In the genomic region with DNA sequence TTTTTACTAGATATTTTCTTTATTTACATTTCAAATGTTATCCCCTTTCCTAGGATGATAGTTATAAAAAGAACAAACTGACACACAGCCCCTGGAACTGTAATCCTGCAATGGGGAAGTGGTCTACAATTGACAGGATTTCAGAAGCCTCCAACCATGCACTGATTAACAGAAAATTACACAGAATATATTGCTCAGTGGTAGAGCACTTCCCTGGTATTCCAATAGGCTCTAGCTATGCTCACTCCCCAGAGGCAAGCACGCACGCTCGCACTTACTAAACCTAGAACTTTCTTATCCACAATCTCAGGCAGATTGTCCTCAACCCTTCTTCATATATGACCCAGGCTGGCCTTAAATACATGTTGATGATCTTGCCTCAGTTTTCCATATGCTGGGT, we compare ENCODE assay signal across 8 mouse cellular contexts. TPM values are rescaled to one million over a fixed set of nuclear protein-coding genes. Genes with fewer than 3 reads are reported as not detected.
DNase-seq lines count a peak whose midpoint lies in the region; ATAC-seq lines count a peak whose summit lies in the region.

No protein-coding gene starts in this region.

- 71% methylated on average over 3 of the region's 3 CpGs for WGBS in neural tube, embryonic 11.5 days
- WGBS in limb, embryonic 13.5 days = 61% methylated on average over 3 of the region's 3 CpGs
- WGBS in stomach, embryonic 15.5 days = 55% methylated on average over 3 of the region's 3 CpGs

- peak; percentile 36; the same call in 1 of the 2 replicates for ATAC-seq in neural tube, embryonic 11.5 days (ENCODE audit: insufficient read depth, low FRiP score, low TSS enrichment)
- ATAC-seq in limb, embryonic 13.5 days (ENCODE audit: low FRiP score, low read depth) = peak; percentile 39; the same call in 1 of the 2 replicates
- ATAC-seq in stomach, embryonic 15.5 days (ENCODE audit: insufficient read depth, low FRiP score, low read depth) = no peak

- H3K9me3 ChIP-seq in neural tube, embryonic 11.5 days (ENCODE audit: control insufficient read depth, low read length) = no peaks in the 10 kb centered on the region
- H3K9me3 ChIP-seq in limb, embryonic 13.5 days = no peaks in the 10 kb centered on the region
- no peaks in the 10 kb centered on the region for H3K9me3 ChIP-seq in stomach, embryonic 15.5 days

- no peaks in the 10 kb centered on the region for H3K4me1 ChIP-seq in neural tube, embryonic 11.5 days (ENCODE audit: control insufficient read depth, insufficient read depth, low read length)
- H3K4me1 ChIP-seq in limb, embryonic 13.5 days = peaks cover 13% of the 10 kb centered on the region; the same call in 1 of the 2 replicates
- H3K4me1 ChIP-seq in stomach, embryonic 15.5 days = no peaks in the 10 kb centered on the region

- DNase-seq in cerebellum, adult 11-12 months = peak; percentile 10
- DNase-seq in cerebellum, adult 11 months = no peak
- no peak for DNase-seq in neural tube, embryonic 11.5 days (ENCODE audit: low spot score)
- no peak for DNase-seq in neural tube, embryonic 10.5 days (ENCODE audit: extremely low spot score, low spot score)
- no peak for DNase-seq in layer of hippocampus, adult 9-11 months
- no peak for DNase-seq in c-Kit-positive CD71-positive TER-119-positive erythroid progenitor cells, embryonic 14.5 days (ENCODE audit: low spot score)

- H3K4me3 ChIP-seq in neural tube, embryonic 11.5 days (ENCODE audit: low read depth, low read length) = peak overlapping the region; percentile 78
- H3K4me3 ChIP-seq in limb, embryonic 13.5 days = peak overlapping the region; percentile 81
- peak overlapping the region; percentile 70 for H3K4me3 ChIP-seq in stomach, embryonic 15.5 days (replicated peaks)

- no peaks in the 10 kb centered on the region for H3K27me3 ChIP-seq in neural tube, embryonic 11.5 days (ENCODE audit: control insufficient read depth, insufficient read depth, low read length)
- H3K27me3 ChIP-seq in limb, embryonic 13.5 days = no peaks in the 10 kb centered on the region
- H3K27me3 ChIP-seq in stomach, embryonic 15.5 days (replicated peaks) = no peaks in the 10 kb centered on the region

- H3K36me3 ChIP-seq in neural tube, embryonic 11.5 days (ENCODE audit: control insufficient read depth, insufficient read depth, low read length) = no peaks in the 10 kb centered on the region
- H3K36me3 ChIP-seq in limb, embryonic 13.5 days = no peaks in the 10 kb centered on the region
- no peaks in the 10 kb centered on the region for H3K36me3 ChIP-seq in stomach, embryonic 15.5 days

- H3K9ac ChIP-seq in neural tube, embryonic 11.5 days (ENCODE audit: low read length) = peak overlapping the region; percentile 80
- H3K9ac ChIP-seq in limb, embryonic 13.5 days = peak overlapping the region; percentile 92
- peak overlapping the region; percentile 16; the same call in 1 of the 2 replicates for H3K9ac ChIP-seq in stomach, embryonic 15.5 days

- H3K27ac ChIP-seq in neural tube, embryonic 11.5 days (ENCODE audit: low read depth, low read length) = no peak overlapping the region
- H3K27ac ChIP-seq in limb, embryonic 13.5 days = peak overlapping the region; percentile 93; the same call in 1 of the 2 replicates
- peak overlapping the region; percentile 95; the same call in 1 of the 2 replicates for H3K27ac ChIP-seq in stomach, embryonic 15.5 days

- peak overlapping the region; percentile 77 for H3K4me2 ChIP-seq in neural tube, embryonic 11.5 days (ENCODE audit: low read depth)
- H3K4me2 ChIP-seq in limb, embryonic 13.5 days (replicated peaks) = peak overlapping the region; percentile 86
- H3K4me2 ChIP-seq in stomach, embryonic 15.5 days = peak overlapping the region; percentile 62

RNA-seq across cellular contexts. Expression of a gene that starts 0.5 kb away (rescaled TPM):
- 43.0 and 48.1 TPM in 2 replicates for polyA plus RNA-seq in neural tube, embryonic 11.5 days (2014; fragmentation: Nextera tagmentation; extraction: Ambion mirVana)
- polyA plus RNA-seq in limb, embryonic 13.5 days (2015; fragmentation: Nextera tagmentation; extraction: Ambion mirVana) = 58.8 and 61.5 TPM in 2 replicates
- 56.9 and 59.5 TPM in 2 replicates for polyA plus RNA-seq in stomach, embryonic 15.5 days (2015; fragmentation: Nextera tagmentation; extraction: Ambion mirVana)

RNA-seq across cellular contexts. Expression of a gene that starts 24.6 kb away (rescaled TPM):
- polyA plus RNA-seq in neural tube, embryonic 11.5 days (2014; fragmentation: Nextera tagmentation; extraction: Ambion mirVana) = not detected in 2 replicates
- not detected in 2 replicates for polyA plus RNA-seq in limb, embryonic 13.5 days (2015; fragmentation: Nextera tagmentation; extraction: Ambion mirVana)
- not detected in 2 replicates for polyA plus RNA-seq in stomach, embryonic 15.5 days (2015; fragmentation: Nextera tagmentation; extraction: Ambion mirVana)

RNA-seq across cellular contexts. Expression of a gene that starts 36.8 kb away (rescaled TPM):
- not detected in 2 replicates for polyA plus RNA-seq in neural tube, embryonic 11.5 days (2014; fragmentation: Nextera tagmentation; extraction: Ambion mirVana)
- polyA plus RNA-seq in limb, embryonic 13.5 days (2015; fragmentation: Nextera tagmentation; extraction: Ambion mirVana) = not detected in 2 replicates
- not detected in 2 replicates for polyA plus RNA-seq in stomach, embryonic 15.5 days (2015; fragmentation: Nextera tagmentation; extraction: Ambion mirVana)

Comparison
In these comparisons a context has a peak if more than half of its experiments do, and no peak if none do; other contexts are left out.
1. H3K9ac ChIP-seq: peak in every context shown above with its lines; median percentile 92 in limb, embryonic 13.5 days; 80 in neural tube, embryonic 11.5 days; 16 in stomach, embryonic 15.5 days.